Mouse (Mus musculus) lung, adult 18-20 months (tissue): Measurements from ENCODE around the gene Cln3.
A peak's percentile ranks its signal among the peaks of the same experiment; 100 is the strongest.

ENCODE experiments used
- DNase-seq, 2 experiments: peaks; one replicate each; pipeline ENCODE4 v3.0.0; 2022; ENCODE audit warnings: mixed read lengths in 2 of 2

The Cln3 gene

DNA sequence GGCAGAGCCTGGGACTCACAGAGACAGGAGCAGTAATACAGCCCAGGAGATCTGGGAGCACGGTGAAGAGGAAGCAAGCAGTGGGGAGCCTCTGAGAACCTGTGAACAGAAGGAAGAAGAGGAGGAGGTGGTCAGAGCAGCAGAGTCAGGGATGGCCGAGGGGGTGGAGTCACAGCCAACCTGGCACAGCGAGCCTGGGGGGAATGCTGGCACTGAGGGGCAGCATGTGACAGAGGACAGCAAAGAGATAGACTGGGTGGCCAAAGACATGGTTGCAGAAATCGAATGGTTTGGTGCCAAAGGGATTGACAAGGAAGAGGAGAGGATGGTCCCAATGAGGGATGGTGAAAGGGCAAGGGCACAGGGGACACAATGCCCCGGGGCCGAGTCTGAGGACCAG is at the start of gene Cln3:
Gene Cln3, minus strand, starts transcription at position 101 of the 400 bp plus-strand sequence.
- no peak for DNase-seq

DNA sequence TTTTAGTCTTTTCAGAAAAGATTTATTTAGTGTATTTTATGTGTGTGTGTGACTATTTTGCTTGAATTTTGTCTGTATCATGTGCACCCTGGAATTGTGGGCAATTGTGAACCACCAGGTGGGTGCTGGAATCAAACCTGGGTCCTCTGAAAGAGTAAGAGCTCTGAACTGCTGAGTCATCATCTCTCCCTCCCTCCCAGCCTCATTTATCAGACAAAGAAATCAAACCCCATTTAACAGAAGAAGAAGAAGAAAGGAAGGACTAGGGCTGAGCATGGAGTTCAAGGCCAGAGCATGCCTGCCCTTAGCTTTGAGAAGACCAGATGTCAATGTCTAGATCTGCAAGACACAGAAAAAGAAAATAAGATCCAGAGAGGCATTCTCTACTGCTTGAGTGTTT is 49.8 kb upstream of the Cln3 start:
- no peak for DNase-seq

DNA sequence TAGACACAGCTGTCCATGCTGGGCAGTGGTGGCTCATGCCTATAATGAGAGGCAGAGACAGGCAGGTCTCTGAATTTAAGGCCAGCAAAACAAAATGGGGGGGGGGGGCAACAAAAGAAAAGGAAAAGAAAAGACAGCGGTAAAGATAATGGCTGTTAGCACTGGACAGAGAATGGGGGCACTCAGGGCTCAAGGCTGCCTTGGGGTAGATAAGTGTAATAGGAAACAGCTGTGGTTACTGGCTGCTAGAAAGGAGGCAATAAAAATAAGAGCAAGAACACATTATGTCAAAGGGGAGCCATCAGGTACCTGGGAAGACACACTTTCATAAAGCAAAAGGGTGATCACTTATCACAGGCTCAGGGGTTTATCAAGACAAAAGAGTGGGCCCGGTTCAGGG is 46.9 kb upstream of the Cln3 start:
- no peak for DNase-seq

DNA sequence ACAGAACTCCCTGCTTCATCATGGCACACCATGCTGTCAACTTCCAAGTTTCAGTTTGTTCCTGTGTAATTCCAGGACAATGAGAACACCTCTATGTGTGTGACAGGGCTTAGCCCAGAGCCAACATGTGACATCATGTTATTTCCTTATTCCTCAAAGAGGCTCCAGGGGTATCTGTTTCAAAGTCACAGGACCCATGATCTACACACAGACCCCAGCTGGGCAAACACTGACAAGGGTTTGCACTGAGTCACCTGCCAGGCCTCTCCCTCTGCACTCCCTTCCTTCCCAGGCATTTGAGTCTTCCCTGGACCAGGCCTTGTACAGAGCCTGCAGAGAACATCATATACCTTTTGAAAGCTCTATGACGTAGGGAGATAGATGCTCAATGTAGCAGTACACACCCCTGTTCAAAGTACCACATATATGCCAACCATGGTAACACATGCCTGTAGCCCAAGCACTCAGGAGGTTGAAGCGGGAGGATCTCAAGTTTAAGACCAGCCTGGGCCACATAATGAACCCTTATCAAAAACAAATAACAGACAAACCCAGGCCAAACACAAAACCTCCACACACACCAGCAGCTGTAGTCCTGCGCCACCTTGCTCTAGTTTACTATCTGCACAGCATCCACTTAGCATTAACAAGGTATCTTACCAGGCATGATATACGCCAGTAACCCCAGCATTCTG is 45.4 kb upstream of the Cln3 start, which contains the start of gene Nupr1:
Gene Nupr1, minus strand, starts transcription at position 38 of the 695 bp plus-strand sequence.
- DNase-seq = no peak

DNA sequence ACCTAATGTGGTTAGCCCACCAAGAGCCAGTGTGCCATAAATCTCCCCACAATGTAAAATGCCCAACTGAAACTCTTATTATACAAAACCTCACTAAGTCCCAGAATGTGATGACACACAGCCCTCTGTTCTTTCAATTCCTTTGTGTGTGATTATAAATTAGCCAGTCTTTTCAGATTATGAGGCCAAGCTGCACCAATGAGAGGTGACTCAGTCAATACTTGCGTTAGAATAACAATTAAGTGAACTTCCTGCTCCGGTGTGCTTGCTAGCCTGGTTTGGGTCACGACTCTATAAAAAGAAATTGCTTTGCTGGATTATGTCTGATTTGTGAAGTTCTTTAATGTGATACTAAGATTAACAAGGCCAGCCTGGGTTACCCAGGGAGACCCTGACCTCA is 44.3 kb upstream of the Cln3 start:
- no peak for DNase-seq

DNA sequence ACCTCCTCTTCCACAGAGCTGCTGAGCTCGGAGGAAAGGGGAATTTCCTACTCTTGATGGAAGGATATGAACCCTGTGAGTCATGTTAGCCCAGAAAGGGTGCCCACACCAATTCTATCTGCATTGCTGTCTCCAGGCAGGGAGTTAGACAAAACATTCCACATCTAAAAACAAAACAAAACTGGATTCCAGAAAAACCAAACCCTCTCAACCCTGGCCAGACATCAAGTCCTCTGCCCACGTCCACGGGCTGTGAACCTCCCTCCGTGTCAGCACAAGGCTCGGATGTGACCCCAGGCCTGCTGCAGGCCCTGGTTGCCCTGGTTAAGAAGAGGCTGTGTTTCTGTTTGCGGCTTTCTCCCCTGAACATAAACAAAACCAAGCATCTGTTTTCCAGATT is 42.5 kb upstream of the Cln3 start:
- DNase-seq = peak; percentile 25 to 40

DNA sequence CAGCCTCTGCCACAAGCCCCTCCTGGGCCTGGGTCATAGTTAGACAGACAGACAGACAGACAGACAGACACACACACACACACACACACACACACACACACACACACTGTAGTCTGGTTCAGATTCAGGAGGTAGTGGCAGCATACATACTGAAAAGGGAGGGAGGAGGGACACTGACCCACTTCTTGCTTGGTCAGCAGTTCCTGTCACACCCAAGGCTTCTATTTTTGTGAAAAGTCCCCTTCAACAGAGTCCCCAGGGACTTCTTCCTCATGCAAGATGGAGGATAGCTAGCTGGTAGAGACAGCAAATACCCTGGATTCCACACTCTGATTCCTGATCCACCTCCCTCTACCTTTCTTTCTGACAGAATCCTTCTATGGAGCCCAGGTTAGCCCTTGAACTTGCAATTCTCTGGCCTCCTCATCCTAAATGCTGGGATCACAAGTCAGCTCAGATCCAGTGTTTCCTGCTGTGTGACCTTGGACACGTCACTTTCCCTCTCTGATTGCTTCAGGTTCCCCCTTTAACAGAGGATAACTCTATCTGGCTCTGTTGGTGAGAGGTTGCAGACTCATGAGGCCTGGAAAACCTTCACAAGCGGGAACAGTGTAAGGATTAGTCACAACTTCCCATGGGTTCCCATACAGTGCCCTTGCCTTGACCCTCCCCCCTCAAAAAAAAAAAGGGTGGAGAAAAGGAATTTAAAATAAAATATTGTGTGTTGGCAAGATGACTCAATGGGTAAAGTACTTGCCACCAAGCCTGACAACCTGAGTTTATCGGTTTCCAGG is 40.4 kb upstream of the Cln3 start:
- DNase-seq = no peak

DNA sequence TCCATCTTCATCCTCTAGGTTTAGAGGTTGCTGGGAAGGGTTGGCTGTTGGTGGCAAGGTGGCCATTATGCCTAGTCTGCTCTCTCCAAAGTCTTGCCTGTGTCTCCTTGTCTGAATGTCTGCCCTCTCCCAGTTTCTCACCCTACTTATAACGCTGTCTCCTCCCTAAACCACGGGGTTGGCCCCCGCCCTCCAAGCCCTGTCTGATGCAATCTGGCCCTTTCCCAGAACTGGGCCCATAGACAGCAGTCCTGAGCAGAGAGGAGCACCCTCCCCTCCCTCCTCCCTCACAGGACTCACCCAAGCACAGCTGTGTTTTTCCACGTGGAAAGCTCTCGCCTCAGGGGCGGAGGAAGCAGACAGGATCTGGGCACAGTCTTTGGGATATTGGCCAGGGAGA is 39.8 kb upstream of the Cln3 start:
- peak; percentile 95 to 97 for DNase-seq

DNA sequence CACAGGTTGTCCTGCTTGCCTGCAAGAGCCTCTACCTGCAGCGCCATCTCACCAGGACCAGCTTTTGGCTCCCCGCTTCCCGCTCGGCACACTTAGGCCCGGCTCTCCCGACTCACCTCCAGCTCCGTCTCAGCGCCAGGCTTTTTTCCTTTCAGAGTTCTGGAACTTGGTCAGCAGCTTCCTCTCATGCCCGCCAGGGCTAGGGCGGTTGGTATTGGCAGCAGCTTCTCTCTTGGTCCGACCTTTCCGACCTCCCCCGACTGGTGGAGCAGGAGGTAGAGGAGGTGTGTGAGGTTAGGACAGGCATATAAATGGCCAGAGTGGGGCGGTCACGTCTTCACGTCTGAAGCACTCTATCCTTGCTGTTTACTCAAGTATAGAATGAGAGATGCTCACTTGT is 39.2 kb upstream of the Cln3 start:
- DNase-seq = peak; percentile 64 to 70

DNA sequence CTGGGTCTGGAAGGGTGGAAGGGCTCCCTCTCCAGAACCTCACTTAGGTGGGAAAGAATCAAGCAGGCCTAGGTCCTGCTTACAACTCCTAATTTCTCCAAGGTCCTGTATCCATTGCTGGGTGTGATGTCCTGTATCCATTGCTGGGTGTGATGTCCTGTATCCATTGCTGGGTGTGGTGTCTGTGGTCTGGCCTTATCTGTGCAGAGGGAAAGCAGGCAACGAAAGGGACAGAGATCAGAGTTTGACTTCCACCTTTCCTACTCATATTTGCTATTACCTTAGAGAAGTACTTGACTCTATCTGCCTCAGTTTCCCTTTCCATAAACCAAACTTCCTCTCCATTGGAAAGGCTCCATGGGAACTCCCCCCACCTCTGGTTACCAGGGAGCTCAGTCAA is 37.8 kb upstream of the Cln3 start:
- no peak for DNase-seq

DNA sequence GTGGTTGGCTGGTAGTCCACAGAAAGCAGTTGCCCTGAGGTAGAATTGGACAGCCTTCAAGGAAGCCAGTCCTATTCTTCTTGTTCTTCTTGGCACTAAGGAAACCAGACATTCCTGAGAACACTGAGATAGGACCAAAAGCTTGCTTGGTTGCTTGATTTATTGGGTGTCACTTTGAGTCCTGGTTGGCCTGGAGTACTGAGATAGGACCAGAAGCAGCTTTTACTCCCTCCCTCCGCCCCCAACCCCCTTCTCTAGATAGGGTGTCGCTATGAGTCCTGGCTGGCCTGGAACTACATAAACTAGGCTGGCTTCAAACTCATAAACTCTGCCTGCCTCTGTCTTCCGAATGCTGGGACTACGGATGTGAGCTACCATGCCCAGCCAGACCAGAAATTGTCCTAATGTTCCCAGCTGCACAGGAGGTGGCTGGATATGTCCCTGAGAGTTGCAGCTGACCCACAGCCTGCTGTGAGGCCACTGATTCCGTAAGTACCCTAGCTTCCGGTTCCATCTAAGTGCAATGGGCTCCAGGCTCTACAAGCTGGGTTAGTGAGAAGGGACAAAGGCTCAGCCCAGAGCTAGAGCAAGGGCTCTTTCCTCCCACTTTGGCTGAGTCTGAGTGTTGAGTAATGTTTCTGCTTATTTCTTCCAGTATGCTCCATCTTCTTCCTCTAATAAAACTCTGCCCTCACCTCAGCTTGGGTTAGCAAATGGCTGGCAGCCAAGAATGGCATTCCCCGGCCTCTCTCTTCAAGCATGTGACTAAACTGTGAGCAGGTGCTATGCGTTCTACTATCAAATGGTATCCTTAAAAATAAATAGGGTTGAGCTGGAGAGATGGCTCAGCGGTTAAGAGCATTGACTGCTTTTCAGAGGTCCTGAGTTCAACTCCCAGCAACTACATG is 36.1 kb upstream of the Cln3 start:
- DNase-seq = peak; percentile 63 to 73

DNA sequence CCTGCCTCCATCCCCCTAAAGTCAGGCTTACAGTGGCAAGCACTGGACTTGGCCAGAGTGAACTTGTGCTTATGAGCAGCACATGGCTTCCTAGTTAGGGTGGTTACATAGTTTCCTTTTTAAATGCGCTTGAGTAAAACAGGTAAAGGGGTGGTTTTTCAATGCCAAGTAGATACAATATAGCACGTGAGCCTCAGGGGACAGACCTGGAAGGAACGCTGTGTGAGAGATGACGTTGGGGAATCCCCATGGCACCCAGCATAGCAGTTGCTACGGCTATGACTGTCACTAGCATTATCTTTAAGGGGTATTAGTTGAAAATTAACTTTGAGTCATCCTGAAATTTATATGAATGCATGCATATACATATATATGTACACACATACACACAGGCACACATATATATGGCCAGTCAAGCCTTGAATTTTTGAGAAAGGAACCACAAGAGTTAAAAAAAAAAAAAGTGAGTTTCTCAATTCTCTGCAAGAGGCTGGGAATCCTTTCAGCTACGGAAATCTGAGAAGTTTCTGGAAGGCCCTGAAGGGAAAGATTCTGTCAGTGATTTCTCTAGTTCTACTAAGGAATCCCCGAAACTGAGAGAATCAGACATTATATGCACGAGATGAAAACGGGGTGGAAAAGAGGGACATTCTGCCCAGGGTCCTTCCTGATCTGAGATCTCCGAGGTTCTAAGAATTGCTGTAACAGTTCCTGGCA is 34.1 kb upstream of the Cln3 start:
- DNase-seq = no peak

DNA sequence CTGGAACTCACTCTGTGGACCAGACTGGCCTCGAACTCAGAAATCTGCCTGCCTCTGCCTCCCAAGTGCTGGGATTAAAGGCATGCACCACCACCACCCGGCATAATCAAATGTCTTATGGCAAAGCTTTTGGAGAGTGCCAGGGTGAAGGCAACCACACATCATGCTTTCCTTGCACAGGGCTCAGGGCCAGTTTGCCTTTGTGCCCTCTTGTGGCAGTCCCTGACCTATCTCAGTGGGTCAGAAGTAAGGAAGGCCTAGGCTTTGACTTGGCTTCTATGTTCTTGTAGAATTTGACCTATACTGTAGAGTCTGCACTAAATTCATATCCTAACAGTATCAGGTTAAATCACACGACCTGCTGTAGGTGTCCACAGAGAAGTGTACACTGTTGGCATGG is 31.1 kb upstream of the Cln3 start:
- DNase-seq = no peak

DNA sequence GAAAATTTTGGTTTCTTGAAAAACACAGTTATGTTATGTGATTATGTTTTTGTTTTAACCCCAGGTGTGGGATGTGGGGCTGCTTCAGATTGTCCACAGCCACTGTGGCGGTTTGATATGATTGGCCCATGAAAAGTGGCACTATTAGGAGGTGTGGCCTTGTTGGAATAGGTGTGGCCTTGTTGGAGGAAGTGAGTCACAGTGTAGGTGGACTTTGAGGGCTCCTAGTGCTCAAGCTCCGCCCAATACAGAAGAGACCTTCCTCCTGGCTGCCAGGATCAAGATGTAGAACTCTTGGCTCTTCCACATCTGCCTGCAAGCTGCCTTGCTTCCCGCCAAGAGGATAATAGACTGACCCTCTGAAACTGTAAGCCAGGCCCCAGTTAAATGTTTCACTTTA is 27.1 kb upstream of the Cln3 start:
- no peak for DNase-seq

DNA sequence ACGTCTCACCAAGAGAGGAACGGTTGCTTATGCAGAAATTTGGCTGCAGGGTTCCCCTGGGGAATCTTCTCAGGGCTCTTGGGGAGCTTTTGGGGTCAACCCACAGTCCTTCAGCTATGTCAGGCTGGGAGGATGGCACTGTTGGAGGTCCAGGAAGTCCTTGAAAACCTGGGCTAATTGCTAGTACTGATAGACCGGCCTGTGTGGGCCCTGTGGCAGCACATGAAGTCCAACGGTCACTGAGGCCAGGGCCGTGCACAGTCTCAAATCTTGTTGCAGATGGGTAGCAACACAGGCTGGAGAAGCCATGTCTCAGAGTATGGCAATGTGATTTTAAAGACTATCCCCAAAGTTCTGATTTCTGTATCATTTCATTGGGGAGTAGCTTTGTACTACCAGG is 22.2 kb upstream of the Cln3 start:
- DNase-seq = no peak

DNA sequence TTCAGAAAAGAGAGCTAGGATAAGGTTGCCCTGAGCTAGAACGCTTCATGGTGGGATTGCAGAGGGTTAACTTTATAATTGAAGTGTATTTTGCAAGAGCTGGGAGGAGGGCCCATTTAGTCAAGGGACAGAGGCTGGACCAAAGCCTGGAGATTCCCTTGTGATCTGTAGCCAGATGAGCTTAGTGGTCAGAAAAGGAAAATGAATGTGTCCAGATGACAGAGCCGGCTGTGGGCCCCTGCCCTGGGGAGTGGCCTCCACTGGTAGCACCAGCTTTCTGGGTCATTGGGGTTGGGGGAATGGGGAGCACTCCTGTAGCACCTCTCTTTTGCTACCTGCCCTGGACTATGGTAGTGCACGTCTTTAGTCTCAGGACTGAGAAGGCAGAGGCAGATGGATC is 21.4 kb upstream of the Cln3 start:
- peak; percentile 47 to 59 for DNase-seq

DNA sequence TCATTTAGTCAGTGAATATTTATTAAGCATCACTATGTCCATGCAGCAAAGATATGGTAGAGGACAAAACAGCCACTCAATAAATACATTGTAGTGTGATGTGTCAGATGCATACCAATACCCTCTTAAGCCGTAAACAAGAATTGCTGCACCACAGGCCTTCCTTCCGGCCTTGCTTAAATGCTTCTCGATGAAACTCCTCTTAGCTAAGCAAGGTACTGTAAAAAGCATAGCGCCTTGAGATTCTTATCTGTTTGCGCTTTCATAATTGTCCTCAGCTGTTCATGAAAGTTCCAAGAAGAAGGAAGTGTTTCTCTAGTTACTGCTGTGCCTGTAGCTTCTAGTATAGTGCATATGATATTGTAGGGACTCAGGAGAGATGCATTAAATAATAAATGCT is 21.0 kb upstream of the Cln3 start:
- DNase-seq = no peak

DNA sequence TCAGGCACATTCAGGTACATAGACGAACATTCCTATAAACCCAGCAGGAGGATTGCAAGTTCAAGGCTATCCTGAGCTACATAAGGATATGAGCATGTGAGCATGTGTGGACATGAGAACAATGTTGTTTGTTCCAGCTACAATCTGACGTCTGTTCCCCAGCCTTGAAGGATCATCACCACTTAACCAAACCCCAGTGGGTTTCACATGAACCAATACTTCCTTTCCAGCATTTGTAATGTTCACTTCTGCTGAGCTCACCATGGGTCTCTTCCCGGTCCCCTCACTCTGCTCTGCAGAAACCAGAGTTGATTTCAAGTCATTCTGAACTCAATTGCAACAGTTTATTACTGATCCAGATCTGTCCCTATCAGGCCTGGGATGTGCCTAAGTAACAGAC is 17.0 kb upstream of the Cln3 start:
- DNase-seq = no peak

DNA sequence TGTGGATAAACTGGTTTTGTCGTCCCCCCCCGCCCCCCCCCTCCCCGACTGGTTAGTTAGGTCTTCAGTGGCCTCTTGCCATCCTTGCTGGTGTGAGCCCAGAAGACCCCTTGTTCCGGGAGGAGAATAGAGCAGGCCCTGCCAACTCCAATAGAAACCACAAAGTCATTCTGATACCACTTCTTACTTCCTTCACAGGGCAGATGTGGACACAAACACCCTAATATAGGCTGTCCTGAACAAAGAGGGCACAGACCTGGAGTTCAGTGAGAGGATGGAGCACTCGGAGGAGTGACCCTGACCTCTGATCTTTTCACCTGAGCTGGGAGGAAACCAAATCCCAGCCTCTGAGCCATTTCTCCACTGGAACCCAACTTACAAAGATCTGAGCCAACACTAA is 16.3 kb upstream of the Cln3 start:
- no peak for DNase-seq

DNA sequence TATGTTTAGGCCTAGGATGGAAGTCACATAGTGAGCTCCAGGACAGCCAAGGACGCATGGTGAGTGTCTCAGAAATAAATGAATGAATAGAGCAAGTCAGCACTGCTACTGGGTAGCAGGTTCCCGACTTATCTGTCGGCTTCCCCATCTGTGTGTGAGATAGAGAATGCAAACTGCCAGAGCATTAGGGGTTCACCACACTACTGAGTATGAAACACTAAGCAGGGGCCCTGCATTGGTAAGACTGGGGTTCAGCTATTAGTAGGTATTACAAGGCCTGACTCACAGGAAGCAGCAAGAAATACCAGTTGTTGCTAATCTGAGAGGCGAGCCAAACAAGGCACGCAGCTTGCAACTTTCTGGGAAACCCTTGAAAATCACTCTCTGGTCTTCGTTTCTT is 13.3 kb upstream of the Cln3 start:
- no peak for DNase-seq

DNA sequence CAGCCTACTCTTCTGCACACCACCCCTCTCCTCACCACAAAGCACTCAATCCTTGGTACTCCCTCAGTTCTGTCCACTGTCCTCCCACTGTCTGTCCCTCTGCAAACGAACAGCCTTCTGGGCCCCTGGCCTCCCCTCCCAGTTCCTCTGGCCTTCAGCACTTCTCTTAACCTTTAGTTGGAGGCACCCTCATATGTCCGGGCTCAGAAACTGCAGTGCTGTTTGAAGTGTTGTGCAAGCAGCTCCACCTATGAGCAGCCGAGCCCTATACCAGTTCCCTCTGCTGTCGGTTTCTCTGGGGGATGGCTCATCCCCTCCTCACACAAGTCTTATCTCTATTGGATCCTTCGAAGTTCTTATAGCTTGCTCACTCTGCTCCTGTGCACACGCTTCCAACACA is 10.8 kb upstream of the Cln3 start:
- DNase-seq = no peak

DNA sequence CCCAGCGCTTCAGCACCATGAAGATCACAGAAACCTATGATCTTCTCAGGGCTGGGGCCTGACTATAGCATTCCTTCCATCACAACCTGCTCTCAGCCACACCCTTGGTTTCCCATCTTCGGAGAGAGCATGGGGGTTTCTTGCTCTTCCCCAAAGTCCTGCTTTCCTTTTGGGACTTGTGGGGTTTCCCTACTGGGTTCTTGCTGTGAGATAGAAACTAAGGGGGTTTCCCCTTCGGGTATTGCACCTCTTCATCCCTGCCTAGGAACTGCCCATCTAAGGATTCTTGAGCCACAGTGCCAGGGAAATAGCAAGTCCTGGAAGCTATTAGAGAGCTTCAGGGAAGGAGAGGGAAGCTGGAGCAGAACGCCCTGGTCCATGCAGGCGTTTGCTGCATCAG is 10.3 kb upstream of the Cln3 start:
- no peak for DNase-seq
